Mouse (Mus musculus) liver, embryonic 13.5 days (tissue): ENCODE data around the gene Enoph1. TPM values are rescaled to one million over a fixed set of nuclear protein-coding genes. Genes with fewer than 3 reads are reported as not detected.

ENCODE experiments used
- ATAC-seq: fragments of 200-750 bp; cut with Nextera tagmentation; 2 replicates; pipeline ENCODE4 v1.8.0; 2017; ENCODE audit warnings: low read depth, mild to moderate bottlenecking, moderate number of reproducible peaks, moderate library complexity
- DNase-seq: peaks from one replicate; pipeline ENCODE4 v3.0.0; 2022
- H3K27ac ChIP-seq: fragments of 300-500 bp; sonication (generic); 2 replicates; pipeline ENCODE4 v1.5.1; 2015; ENCODE audit warnings: moderate library complexity, mild to moderate bottlenecking, inconsistent platforms
- H3K27me3 ChIP-seq: fragments of 300-500 bp; sonication (generic); 2 replicates; pipeline ENCODE4 v1.6.1; 2015; ENCODE audit warnings: mild to moderate bottlenecking, inconsistent platforms
- H3K36me3 ChIP-seq: fragments of 300-500 bp; sonication (generic); 2 replicates; pipeline ENCODE4 v1.6.1; 2015; ENCODE audit warnings: mild to moderate bottlenecking, inconsistent platforms
- H3K4me1 ChIP-seq: fragments of 300-500 bp; sonication (generic); replicated peaks from 2 replicates; pipeline ENCODE4 v1.6.1; 2015; ENCODE audit warnings: inconsistent platforms
- H3K4me2 ChIP-seq: fragments of 300-500 bp; sonication (generic); 2 replicates; pipeline ENCODE4 v1.6.1; 2015; ENCODE audit warnings: inconsistent platforms, mild to moderate bottlenecking, moderate library complexity
- H3K4me3 ChIP-seq: fragments of 300-500 bp; sonication (generic); replicated peaks from 2 replicates; pipeline ENCODE4 v1.5.1; 2015; ENCODE audit warnings: mild to moderate bottlenecking, inconsistent platforms
- H3K9ac ChIP-seq: fragments of 300-500 bp; sonication (generic); 2 replicates; pipeline ENCODE4 v1.6.1; 2015; ENCODE audit warnings: mild to moderate bottlenecking, inconsistent platforms
- H3K9me3 ChIP-seq: fragments of 300-500 bp; sonication (generic); replicated peaks from 2 replicates; pipeline ENCODE4 v1.6.1; 2016; ENCODE audit warnings: inconsistent platforms
- WGBS: fragments of 180-500 bp; shearing (Covaris S2); methylation state at CpG from one replicate; pipeline ENCODE4 v1.1.7; 2015; ENCODE audit not compliant: insufficient replicate concordance; 5-methylcytosine and 5-hydroxymethylcytosine counted together
- polyA plus RNA-seq: library from polyadenylated mRNA; unstranded; fragments of >200 nt; fragmentation: Nextera tagmentation; extraction: Ambion mirVana; gene quantifications from 2 replicates; pipeline ENCODE4 v1.2.1, GENCODE M21; 2015

Enoph1 gene
- polyA plus RNA-seq, 1 experiment from 2014 or later = 25.8 TPM

DNA sequence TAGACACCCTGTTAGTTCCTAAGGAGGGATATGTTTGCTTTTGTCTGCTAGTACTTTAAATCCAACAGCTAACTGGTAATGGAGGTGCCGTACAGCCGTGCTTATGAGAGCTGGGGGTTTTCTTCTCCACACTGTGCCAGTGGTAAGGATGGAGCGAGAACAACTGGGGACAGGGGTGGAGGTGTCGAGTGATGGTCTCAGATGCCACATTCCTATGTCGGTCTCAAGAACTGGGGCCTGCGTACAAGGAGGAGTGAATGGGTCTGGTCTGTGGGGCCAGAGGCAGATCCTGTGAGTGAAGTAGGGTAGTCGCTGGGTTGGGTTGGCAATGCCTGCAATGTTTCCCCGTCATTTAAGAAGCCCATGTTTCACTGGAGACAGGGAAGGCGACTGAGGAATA, 27.2 kb upstream of the Enoph1 start:
- no peak overlapping the region for H3K9ac ChIP-seq
- no peaks in the 10 kb centered on the region for H3K4me1 ChIP-seq
- DNase-seq = no peak
- H3K4me3 ChIP-seq = no peak overlapping the region
- H3K27me3 ChIP-seq = 0 out of 2 replicates have a peak, but pooled peaks cover 5% of the 10 kb centered on the region
- no peak overlapping the region for H3K4me2 ChIP-seq
- ATAC-seq = no peak
- no peaks in the 10 kb centered on the region for H3K36me3 ChIP-seq
- H3K27ac ChIP-seq = no peak overlapping the region
- WGBS = 83% methylated on average over 9 of the region's 9 CpGs
- H3K9me3 ChIP-seq = no peaks in the 10 kb centered on the region

DNA sequence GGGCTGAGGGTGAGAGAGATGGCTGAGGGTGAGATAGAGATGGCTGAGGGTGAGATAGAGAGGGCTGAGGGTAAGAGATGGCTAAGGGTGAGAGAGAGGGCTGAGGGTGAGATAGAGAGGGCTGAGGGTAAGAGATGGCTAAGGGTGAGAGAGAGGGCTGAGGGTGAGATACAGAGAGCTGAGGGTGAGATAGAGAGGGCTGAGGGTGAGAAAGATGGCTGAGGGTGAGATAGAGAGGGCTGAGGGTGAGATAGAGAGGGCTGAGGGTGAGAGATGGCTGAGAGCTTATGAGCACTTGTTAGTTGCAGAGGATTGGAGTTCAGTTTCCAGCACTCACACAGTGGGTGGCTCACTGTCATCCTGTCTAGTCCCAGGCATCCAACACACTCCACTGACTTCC, 19.7 kb upstream of the Enoph1 start:
- H3K27me3 ChIP-seq = 0 out of 2 replicates have a peak, but pooled peaks cover 5% of the 10 kb centered on the region
- no peaks in the 10 kb centered on the region for H3K36me3 ChIP-seq
- no peak overlapping the region for H3K9ac ChIP-seq
- H3K27ac ChIP-seq = no peak overlapping the region
- H3K4me3 ChIP-seq = no peak overlapping the region
- no peak overlapping the region for H3K4me2 ChIP-seq
- peak; percentile 87 for ATAC-seq
- no peak for DNase-seq
- peaks cover 33% of the 10 kb centered on the region for H3K4me1 ChIP-seq
- no peaks in the 10 kb centered on the region for H3K9me3 ChIP-seq

DNA sequence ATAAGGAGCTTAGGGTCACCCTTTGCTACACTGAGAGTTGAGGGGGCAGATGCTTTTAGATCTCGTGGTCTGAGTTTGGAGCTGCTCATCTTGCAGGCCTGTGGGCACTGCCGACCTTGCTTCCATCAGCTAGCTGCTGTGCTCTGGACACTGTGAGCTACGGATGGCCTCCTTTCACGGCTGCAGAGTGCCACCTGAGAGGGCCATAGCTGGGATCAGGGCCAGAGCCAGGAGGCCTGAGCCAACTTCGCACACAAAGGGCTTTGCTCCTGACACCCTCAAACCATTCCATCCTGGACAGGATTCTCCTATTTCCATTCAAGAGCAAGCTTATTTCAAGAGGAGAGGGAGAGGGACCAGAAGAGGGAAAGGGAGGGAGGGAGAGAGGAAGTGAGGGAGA, 15.4 kb upstream of the Enoph1 start:
- ATAC-seq = no peak
- no peaks in the 10 kb centered on the region for H3K36me3 ChIP-seq
- no peaks in the 10 kb centered on the region for H3K9me3 ChIP-seq
- H3K4me2 ChIP-seq = no peak overlapping the region
- no peak overlapping the region for H3K9ac ChIP-seq
- WGBS = 63% methylated on average over 5 of the region's 5 CpGs
- no peak overlapping the region for H3K4me3 ChIP-seq
- DNase-seq = no peak
- peaks cover 36% of the 10 kb centered on the region for H3K4me1 ChIP-seq
- H3K27ac ChIP-seq = no peak overlapping the region
- no peaks in the 10 kb centered on the region for H3K27me3 ChIP-seq

DNA sequence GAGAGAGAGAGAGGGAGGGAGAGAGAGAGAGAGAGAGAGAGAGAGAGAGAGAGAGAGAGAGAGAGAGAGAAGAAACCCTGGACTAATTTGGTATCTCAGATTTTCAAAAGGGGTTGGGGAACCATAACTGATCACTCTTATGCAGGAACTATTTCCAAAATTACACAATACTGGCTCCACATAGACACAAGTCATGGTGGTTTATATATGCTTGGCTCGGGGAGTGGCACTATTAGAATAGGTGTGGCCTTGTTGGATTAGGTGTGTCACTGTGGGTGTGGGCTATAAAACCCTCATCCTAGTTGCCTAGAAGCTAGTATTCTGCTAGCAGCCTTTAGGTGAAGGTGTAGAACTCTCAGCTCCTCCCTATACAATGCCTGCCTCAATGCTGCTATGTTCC, 14.9 kb upstream of the Enoph1 start:
- H3K4me2 ChIP-seq = no peak overlapping the region
- peaks cover 31% of the 10 kb centered on the region for H3K4me1 ChIP-seq
- no peaks in the 10 kb centered on the region for H3K36me3 ChIP-seq
- H3K4me3 ChIP-seq = no peak overlapping the region
- DNase-seq (no peak), ATAC-seq (no peak)
- WGBS = 39% methylated on average over 1 of the region's 1 CpGs
- H3K27me3 ChIP-seq = no peaks in the 10 kb centered on the region
- H3K27ac ChIP-seq = no peak overlapping the region
- H3K9ac ChIP-seq = no peak overlapping the region
- no peaks in the 10 kb centered on the region for H3K9me3 ChIP-seq

DNA sequence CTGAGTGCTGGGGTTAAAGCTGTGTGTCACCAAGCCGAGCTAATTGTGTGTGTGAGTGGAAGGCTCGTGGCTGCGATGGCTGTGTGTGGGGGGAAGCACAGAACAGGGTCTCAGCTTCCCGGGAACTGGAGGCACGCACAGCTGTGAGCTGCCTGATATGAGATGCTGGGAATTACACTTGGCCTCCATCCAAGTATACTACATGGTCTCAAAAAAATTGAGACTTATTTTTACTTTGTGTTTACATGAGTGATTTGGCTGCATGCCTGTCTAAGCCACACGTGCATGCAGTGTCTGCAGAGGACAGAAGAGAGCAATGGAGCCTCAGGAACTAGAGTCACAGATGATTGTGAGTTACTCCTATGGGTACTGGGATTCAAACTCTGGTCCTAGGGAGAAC, 9.7 kb upstream of the Enoph1 start:
- H3K36me3 ChIP-seq = peaks cover 39% of the 10 kb centered on the region
- H3K4me3 ChIP-seq = no peak overlapping the region
- no peak for DNase-seq
- no peaks in the 10 kb centered on the region for H3K27me3 ChIP-seq
- no peak overlapping the region for H3K27ac ChIP-seq
- no peaks in the 10 kb centered on the region for H3K9me3 ChIP-seq
- ATAC-seq = no peak
- no peak overlapping the region for H3K4me2 ChIP-seq
- 62% methylated on average over 6 of the region's 6 CpGs for WGBS
- no peak overlapping the region for H3K9ac ChIP-seq
- H3K4me1 ChIP-seq = peaks cover 15% of the 10 kb centered on the region

DNA sequence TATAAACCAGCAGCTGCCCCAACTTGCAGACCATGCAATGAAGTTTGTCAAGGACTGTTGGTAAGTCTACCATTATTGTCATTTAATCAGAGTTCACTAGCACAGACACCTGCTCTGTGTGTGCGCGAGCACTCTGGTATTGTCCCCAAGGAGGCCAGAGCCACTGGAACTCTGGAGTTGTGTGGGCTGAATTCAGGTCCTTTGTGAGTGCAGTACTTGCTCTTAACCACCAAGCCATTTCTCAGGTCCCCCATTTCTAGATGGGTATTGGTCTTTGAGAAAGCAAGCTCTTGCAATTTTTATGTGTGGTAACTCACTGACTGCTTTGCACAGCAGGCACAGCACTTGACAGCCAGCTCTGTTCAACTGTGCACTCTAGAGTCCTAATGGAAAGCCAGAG, 7.7 kb upstream of the Enoph1 start:
- no peak overlapping the region for H3K9ac ChIP-seq
- DNase-seq (no peak), ATAC-seq (peak; percentile 26; the same call in 1 of the 2 replicates)
- H3K4me1 ChIP-seq = peaks cover 25% of the 10 kb centered on the region
- H3K4me3 ChIP-seq = no peak overlapping the region
- peaks cover 57% of the 10 kb centered on the region for H3K36me3 ChIP-seq
- WGBS = 81% methylated on average over 2 of the region's 2 CpGs
- no peak overlapping the region for H3K27ac ChIP-seq
- H3K9me3 ChIP-seq = no peaks in the 10 kb centered on the region
- no peaks in the 10 kb centered on the region for H3K27me3 ChIP-seq
- no peak overlapping the region for H3K4me2 ChIP-seq

DNA sequence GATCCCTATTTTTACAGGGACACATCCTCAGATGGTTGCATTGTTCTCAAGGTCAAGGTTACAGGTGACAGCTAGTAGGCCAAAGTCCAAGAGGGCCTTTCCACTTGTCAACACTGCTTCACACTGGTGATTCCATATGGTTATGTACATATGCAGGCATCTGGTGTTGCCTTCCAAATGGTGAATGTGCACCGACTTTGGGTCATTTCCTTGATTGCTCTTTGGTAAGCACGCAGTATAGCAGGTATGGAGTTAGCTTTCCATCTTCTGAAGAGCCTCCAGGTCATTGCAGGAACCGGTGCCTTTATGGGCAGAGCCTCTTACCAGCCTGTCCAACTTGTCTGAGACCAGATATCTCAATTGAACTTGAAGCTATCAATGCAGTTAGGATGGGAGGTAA, 7.1 kb upstream of the Enoph1 start:
- Histone ChIP-seq H3K9ac (no peak overlapping the region), H3K9me3 (no peaks in the 10 kb centered on the region), H3K36me3 (peaks cover 62% of the 10 kb centered on the region), H3K4me3 (no peak overlapping the region), H3K4me1 (peaks cover 31% of the 10 kb centered on the region), H3K4me2 (no peak overlapping the region), H3K27ac (no peak overlapping the region), H3K27me3 (no peaks in the 10 kb centered on the region)
- DNase-seq (no peak), ATAC-seq (peak; percentile 10)
- 74% methylated on average over 3 of the region's 3 CpGs for WGBS

DNA sequence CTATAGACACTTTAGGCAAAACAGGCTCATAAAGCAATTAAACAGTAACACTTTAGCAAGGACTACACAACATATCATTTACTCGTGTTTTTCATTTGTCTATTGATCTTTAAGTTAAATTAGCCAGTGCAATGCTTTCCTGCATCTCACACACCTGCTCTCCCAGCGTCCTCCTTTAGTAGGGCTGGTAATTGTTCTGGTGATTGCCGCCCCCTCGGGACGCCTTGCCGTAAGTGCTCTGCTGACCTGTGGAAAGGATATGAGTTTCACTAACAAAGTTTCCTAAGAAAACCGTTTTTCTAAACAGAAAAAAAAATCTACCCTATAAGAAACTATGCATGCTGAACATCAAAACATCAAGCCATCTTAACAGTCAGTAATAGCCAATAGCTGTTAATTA, 3.8 kb upstream of the Enoph1 start:
- Histone ChIP-seq H3K36me3 (peaks cover 64% of the 10 kb centered on the region), H3K4me1 (peaks cover 41% of the 10 kb centered on the region), H3K27ac (no peak overlapping the region), H3K27me3 (no peaks in the 10 kb centered on the region), H3K9me3 (no peaks in the 10 kb centered on the region), H3K4me3 (no peak overlapping the region), H3K9ac (no peak overlapping the region), H3K4me2 (no peak overlapping the region)
- DNase-seq (no peak), ATAC-seq (no peak)
- WGBS = 77% methylated on average over 7 of the region's 7 CpGs

DNA sequence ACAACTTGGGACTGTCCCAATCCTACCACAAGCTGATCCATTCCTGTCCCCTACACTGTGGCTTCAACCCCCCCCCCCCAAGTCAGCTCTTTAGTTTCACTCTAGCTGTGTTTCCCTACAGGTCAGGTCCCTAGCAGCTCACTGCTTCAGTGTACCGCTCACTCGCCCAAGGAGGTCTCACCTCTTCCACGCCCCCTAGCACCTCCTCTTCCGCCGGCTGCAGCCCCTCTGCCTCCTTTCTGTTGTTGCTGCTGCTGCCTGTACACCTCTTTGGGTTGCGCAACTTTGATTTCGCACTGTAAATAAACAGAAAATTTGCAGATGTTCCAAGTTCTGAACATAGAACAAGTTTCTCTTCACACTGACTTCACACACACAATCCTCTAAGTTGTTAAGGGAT, 3.1 kb upstream of the Enoph1 start:
- peak overlapping the region; percentile 95 for H3K9ac ChIP-seq
- peaks cover 57% of the 10 kb centered on the region for H3K36me3 ChIP-seq
- DNase-seq = no peak
- no peak for ATAC-seq
- H3K4me2 ChIP-seq = peak overlapping the region; percentile 99
- peak overlapping the region; percentile 92 for H3K4me3 ChIP-seq
- H3K9me3 ChIP-seq = no peaks in the 10 kb centered on the region
- H3K4me1 ChIP-seq = peaks cover 49% of the 10 kb centered on the region
- H3K27ac ChIP-seq = peak overlapping the region; percentile 15; the same call in 1 of the 2 replicates
- H3K27me3 ChIP-seq = no peaks in the 10 kb centered on the region
- WGBS = 40% methylated on average over 7 of the region's 7 CpGs

DNA sequence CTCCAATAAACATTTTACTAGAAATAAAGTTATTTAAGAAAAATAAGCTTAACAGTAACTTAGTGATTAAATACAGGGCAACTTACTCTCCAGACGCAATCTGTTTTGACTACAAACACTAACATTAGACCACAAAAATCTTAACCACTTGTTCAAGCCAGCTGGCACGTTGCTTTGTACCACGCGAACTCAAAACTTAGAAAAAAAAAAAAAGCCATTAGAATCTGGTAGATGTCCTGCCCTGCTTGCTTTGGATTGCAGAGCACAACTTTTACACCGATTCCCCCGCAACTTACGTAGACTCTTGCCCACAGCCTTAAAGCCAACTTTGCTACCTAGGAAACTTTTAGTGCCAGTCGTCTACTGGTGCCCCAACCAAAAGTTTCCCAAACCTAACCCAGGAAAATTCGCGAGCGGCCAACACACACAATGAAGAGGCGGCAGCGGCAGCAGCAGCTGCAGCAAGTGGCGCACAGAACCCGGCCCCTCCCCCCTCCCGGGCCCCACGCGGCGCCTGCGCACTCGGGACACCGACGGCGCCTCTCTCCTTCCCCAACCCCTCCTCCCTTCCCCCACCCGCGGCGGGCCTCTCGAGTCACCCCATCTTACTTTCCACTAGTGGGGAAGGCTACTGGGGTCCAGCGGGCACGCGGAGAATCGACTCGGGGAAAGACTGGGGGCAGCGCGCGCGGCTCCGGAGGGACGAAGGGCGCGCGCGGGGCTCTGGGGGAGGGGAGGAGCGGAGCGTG, 1.6 kb upstream of the Enoph1 start:
- peak; percentile 40 for ATAC-seq
- peaks cover 48% of the 10 kb centered on the region for H3K36me3 ChIP-seq
- 1% methylated on average over 44 of the region's 45 CpGs for WGBS
- H3K4me3 ChIP-seq = peak overlapping the region; percentile 92
- peak; percentile 82 for DNase-seq
- H3K9me3 ChIP-seq = no peaks in the 10 kb centered on the region
- no peaks in the 10 kb centered on the region for H3K27me3 ChIP-seq
- H3K4me1 ChIP-seq = peaks cover 53% of the 10 kb centered on the region
- peak overlapping the region; percentile 99 for H3K4me2 ChIP-seq
- peak overlapping the region; percentile 95 for H3K9ac ChIP-seq
- peak overlapping the region; percentile 87 for H3K27ac ChIP-seq

DNA sequence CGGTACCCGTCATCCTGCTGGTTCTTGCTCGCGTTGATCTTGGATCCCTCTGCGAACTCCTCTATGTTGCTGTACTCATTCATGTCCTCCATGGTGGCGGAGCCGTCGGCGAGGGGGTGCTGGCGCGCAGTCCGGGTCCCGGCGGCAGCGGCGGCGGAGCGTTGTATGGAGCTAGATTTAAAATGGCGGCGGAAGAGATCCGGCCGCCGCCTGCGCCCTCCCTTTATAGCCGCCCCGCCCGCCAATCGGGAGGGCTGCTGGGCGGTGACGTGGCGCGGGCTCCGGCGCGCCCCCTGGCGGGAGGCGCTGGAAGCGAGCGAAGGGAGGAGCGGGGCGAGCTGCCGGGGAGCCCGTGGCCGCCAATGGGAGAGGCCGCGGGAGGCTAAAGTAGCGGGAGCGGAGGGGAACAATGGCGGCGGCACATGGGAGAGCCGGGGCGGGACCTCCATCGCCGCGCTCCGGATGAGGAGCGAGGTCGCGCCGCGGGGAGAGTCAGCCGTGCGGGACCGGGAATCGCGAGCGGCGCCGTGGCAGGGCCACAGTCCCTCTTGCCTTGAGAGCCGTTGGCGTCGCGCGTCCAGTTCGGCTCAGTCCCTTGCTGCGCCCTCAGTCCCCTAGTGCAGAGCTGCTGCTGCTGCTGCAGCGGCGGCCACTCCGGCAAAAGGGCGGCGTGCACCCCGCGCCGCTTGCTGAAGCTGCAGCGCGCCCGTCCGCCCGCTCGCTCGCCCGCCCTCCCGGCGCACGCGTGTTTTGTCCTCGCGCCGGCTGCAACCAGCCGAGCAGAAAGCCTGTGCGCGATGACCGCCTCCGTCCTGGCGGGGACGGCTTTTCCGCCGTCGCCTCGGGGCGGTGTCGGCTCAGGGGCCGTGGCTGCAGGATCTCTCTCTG, 827 bp upstream of the Enoph1 start:
- DNase-seq (peak; percentile 95), ATAC-seq (peak; percentile 71)
- Histone ChIP-seq H3K4me2 (peak overlapping the region; percentile 99), H3K36me3 (peaks cover 41% of the 10 kb centered on the region), H3K4me3 (peak overlapping the region; percentile 92), H3K4me1 (peaks cover 60% of the 10 kb centered on the region), H3K27me3 (no peaks in the 10 kb centered on the region), H3K9ac (peak overlapping the region; percentile 95), H3K27ac (peak overlapping the region; percentile 92), H3K9me3 (no peaks in the 10 kb centered on the region)
- WGBS = under 1% methylated on average over 108 of the region's 113 CpGs
